Mouse (Mus musculus) forebrain, embryonic 16.5 days (tissue): ENCODE results near the gene Arrb1. TPM values are rescaled to one million over a fixed set of nuclear protein-coding genes. Genes with fewer than 3 reads are reported as not detected.

Experiments
- ATAC-seq: fragments of 200-750 bp; cut with Nextera tagmentation; 2 replicates; pipeline ENCODE4 v1.8.0; 2017; ENCODE audit warnings: mild to moderate bottlenecking, moderate library complexity
- H3K27ac ChIP-seq: fragments of 300-500 bp; sonication (generic); 2 replicates; pipeline ENCODE4 v1.5.1; 2014; ENCODE audit warnings: low read length, control low read depth
- H3K27me3 ChIP-seq: fragments of 300-500 bp; sonication (generic); replicated peaks from 2 replicates; pipeline ENCODE4 v1.6.1; 2014; ENCODE audit warnings: low read length; ENCODE audit not compliant: control insufficient read depth, insufficient read depth
- H3K36me3 ChIP-seq: fragments of 300-500 bp; sonication (generic); 2 replicates; pipeline ENCODE4 v1.6.1; 2014; ENCODE audit not compliant: control insufficient read depth, insufficient read depth
- H3K4me1 ChIP-seq: fragments of 300-500 bp; sonication (generic); replicated peaks from 2 replicates; pipeline ENCODE4 v1.6.1; 2014; ENCODE audit warnings: low read length; ENCODE audit not compliant: control insufficient read depth, insufficient read depth
- H3K4me2 ChIP-seq: fragments of 300-500 bp; sonication (generic); 2 replicates; pipeline ENCODE4 v1.6.1; 2014; ENCODE audit warnings: mild to moderate bottlenecking, low read length, control low read depth
- H3K4me3 ChIP-seq: fragments of 300-500 bp; sonication (generic); replicated peaks from 2 replicates; pipeline ENCODE4 v1.5.1; 2014; ENCODE audit warnings: mild to moderate bottlenecking, low read length, control low read depth
- H3K9ac ChIP-seq: fragments of 300-500 bp; sonication (generic); replicated peaks from 2 replicates; pipeline ENCODE4 v1.6.1; 2014; ENCODE audit warnings: low read depth, low read length, control low read depth
- H3K9me3 ChIP-seq: fragments of 300-500 bp; sonication (generic); 2 replicates; pipeline ENCODE4 v1.6.1; 2016; ENCODE audit warnings: low read length; ENCODE audit not compliant: control insufficient read depth
- WGBS: fragments of 180-500 bp; shearing (Covaris S2); extraction: QIAGEN DNeasy Blood & Tissue Kit; methylation state at CpG from one replicate; pipeline ENCODE4 v1.1.7; 2014; 5-methylcytosine and 5-hydroxymethylcytosine counted together
- polyA plus RNA-seq: library from polyadenylated mRNA; unstranded; fragments of >200 nt; fragmentation: Nextera tagmentation; extraction: Ambion mirVana; gene quantifications from 2 replicates; pipeline ENCODE4 v1.2.1, GENCODE M21; 2015

The Arrb1 gene
- polyA plus RNA-seq, 1 experiment from 2014 or later: 18.1 TPM

GRCm38 (mm10) chr7:99545885-99546745, 10.8 kb downstream of the Arrb1 start:
- Histone ChIP-seq H3K27ac (peak overlapping the region; percentile 67), H3K4me2 (no peak overlapping the region), H3K9me3 (no peaks in the 10 kb centered on the region), H3K27me3 (no peaks in the 10 kb centered on the region), H3K9ac (no peak overlapping the region), H3K4me1 (peaks cover 23% of the 10 kb centered on the region), H3K36me3 (0 out of 2 replicates have a peak, but pooled peaks cover 2% of the 10 kb centered on the region), H3K4me3 (no peak overlapping the region)
- WGBS: 26% methylated on average over 10 of the region's 10 CpGs
- ATAC-seq: peak; percentile 71

GRCm38 (mm10) chr7:99547584-99548487, 12.6 kb downstream of the Arrb1 start:
- no peak overlapping the region for H3K27ac ChIP-seq

GRCm38 (mm10) chr7:99549668-99550067, 14.4 kb downstream of the Arrb1 start:
- no peak overlapping the region for H3K4me2 ChIP-seq
- H3K27ac ChIP-seq: no peak overlapping the region
- no peak for ATAC-seq
- 95% methylated on average over 5 of the region's 5 CpGs for WGBS
- H3K9ac ChIP-seq: no peak overlapping the region
- H3K36me3 ChIP-seq: 0 out of 2 replicates have a peak, but pooled peaks cover 2% of the 10 kb centered on the region
- H3K4me3 ChIP-seq: no peak overlapping the region
- peaks cover 25% of the 10 kb centered on the region for H3K4me1 ChIP-seq
- no peaks in the 10 kb centered on the region for H3K9me3 ChIP-seq
- H3K27me3 ChIP-seq: no peaks in the 10 kb centered on the region

More at GRCm38 (mm10) chr7:99547584-99548487, 12.6 kb downstream of the Arrb1 start:
- Histone ChIP-seq H3K9ac (no peak overlapping the region), H3K4me2 (no peak overlapping the region), H3K4me1 (peaks cover 25% of the 10 kb centered on the region), H3K4me3 (no peak overlapping the region), H3K36me3 (0 out of 2 replicates have a peak, but pooled peaks cover 2% of the 10 kb centered on the region), H3K9me3 (no peaks in the 10 kb centered on the region), H3K27me3 (no peaks in the 10 kb centered on the region)
- 66% methylated on average over 10 of the region's 11 CpGs for WGBS
- ATAC-seq: no peak

- peaks cover 6% of the 10 kb centered on the region for H3K4me1 ChIP-seq
- ATAC-seq: no peak
- H3K27me3 ChIP-seq: no peaks in the 10 kb centered on the region
- H3K4me3 ChIP-seq: no peak overlapping the region
- H3K9ac ChIP-seq: no peak overlapping the region
- no peaks in the 10 kb centered on the region for H3K9me3 ChIP-seq
- 98% methylated on average over 3 of the region's 3 CpGs for WGBS
- no peak overlapping the region for H3K4me2 ChIP-seq
- no peak overlapping the region for H3K27ac ChIP-seq
- 0 out of 2 replicates have a peak, but pooled peaks cover 2% of the 10 kb centered on the region for H3K36me3 ChIP-seq
Measured at GRCm38 (mm10) chr7:99551623-99552022, 16.4 kb downstream of the Arrb1 start.

- H3K4me3 ChIP-seq: no peak overlapping the region
- H3K9me3 ChIP-seq: no peaks in the 10 kb centered on the region
- 61% methylated on average over 9 of the region's 9 CpGs for WGBS
- H3K36me3 ChIP-seq: 0 out of 2 replicates have a peak, but pooled peaks cover 2% of the 10 kb centered on the region
- no peak overlapping the region for H3K4me2 ChIP-seq
- H3K4me1 ChIP-seq: peaks cover 2% of the 10 kb centered on the region; the same call in 1 of the 2 replicates
- no peak overlapping the region for H3K9ac ChIP-seq
- H3K27ac ChIP-seq: no peak overlapping the region
- no peak for ATAC-seq
- no peaks in the 10 kb centered on the region for H3K27me3 ChIP-seq
Measured at GRCm38 (mm10) chr7:99553222-99553884, 18.1 kb downstream of the Arrb1 start.

- H3K9me3 ChIP-seq: no peaks in the 10 kb centered on the region
- no peak for ATAC-seq
- H3K27ac ChIP-seq: no peak overlapping the region
- WGBS: 61% methylated on average over 4 of the region's 4 CpGs
- H3K4me1 ChIP-seq: peaks cover 2% of the 10 kb centered on the region; the same call in 1 of the 2 replicates
- H3K9ac ChIP-seq: no peak overlapping the region
- no peak overlapping the region for H3K4me3 ChIP-seq
- no peak overlapping the region for H3K4me2 ChIP-seq
- H3K27me3 ChIP-seq: no peaks in the 10 kb centered on the region
- H3K36me3 ChIP-seq: 0 out of 2 replicates have a peak, but pooled peaks cover 2% of the 10 kb centered on the region
Measured at GRCm38 (mm10) chr7:99553885-99554269, 18.6 kb downstream of the Arrb1 start.

- no peak for ATAC-seq
- Histone ChIP-seq H3K4me2 (no peak overlapping the region), H3K27me3 (no peaks in the 10 kb centered on the region), H3K27ac (no peak overlapping the region), H3K4me1 (peaks cover 10% of the 10 kb centered on the region), H3K36me3 (no peaks in the 10 kb centered on the region), H3K9ac (no peak overlapping the region), H3K4me3 (no peak overlapping the region), H3K9me3 (no peaks in the 10 kb centered on the region)
- WGBS: 38% methylated on average over 6 of the region's 6 CpGs
Measured at GRCm38 (mm10) chr7:99555862-99556261, 20.6 kb downstream of the Arrb1 start.

- H3K4me1 ChIP-seq: peaks cover 31% of the 10 kb centered on the region
- 17% methylated on average over 11 of the region's 11 CpGs for WGBS
- no peaks in the 10 kb centered on the region for H3K9me3 ChIP-seq
- peak overlapping the region; percentile 35; the same call in 1 of the 2 replicates for H3K9ac ChIP-seq
- no peaks in the 10 kb centered on the region for H3K27me3 ChIP-seq
- no peak overlapping the region for H3K4me2 ChIP-seq
- H3K27ac ChIP-seq: peak overlapping the region; percentile 50
- ATAC-seq: peak; percentile 54; the same call in 1 of the 2 replicates
- H3K4me3 ChIP-seq: no peak overlapping the region
- no peaks in the 10 kb centered on the region for H3K36me3 ChIP-seq
Measured at GRCm38 (mm10) chr7:99559091-99559490, 23.8 kb downstream of the Arrb1 start.
